Mouse (Mus musculus) liver, embryonic 14.5 days (tissue): Measurements from ENCODE around the gene Hoxc10.

ENCODE experiments used
- CTCF ChIP-seq: IDR thresholded peaks from 2 replicates; pipeline ENCODE4 v1.5.1; 2016; ENCODE audit warnings: antibody characterized with exemption, low read depth, control low read depth
- EP300 ChIP-seq: IDR thresholded peaks from 2 replicates; pipeline ENCODE4 v1.6.1; 2016; ENCODE audit warnings: antibody characterized with exemption, low read depth

DNA sequence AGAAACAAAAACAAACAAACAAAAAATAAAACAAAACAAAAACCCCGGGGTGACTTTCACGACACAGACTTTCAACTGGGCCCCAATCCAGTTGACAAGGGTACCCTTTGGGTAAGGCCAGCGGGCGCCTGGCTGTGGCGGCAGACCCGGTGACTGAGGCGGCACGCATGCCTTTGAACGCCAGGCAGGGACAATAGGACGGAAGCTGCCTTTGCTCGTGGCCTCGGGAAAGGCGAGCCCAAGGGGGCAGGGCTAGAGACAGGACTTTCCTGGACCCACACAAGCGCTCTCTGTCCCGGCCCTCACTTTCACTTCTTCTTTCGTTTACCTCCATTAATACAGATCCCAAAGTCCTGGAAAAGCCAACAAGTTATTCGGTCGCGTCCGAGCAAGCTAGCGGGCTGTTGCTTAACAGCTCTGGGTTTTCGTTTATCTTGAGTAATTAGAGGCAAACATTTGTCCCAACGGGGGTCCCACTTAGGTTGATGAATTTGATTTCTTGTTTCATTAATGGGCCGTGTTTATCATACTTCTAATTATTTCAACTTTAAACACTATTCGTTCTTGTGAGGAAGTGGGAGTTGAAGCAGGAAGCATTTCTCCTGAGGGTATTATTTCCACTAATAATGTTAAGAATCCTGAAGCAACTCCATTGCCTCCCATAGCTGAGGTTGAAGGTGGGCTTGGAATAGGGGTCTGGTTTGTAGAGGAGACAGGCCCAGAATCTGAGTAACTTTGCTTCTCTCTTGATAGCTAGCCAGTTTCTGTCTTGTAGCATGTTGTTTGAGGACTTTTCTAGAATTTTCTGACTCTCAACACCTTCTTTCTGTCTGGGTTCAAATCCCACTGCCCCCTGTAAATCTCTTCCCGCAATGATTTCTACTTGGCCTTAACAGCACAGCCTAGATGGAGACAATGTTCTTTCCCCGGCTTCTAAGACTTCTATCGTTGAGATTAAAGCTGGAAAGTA, 2.6 kb upstream of the Hoxc10 start:
- no peak for TF ChIP-seq CTCF
- no peak for TF ChIP-seq EP300
